Comparison of ENCODE assay signal across 21 mouse cellular contexts in the genomic region with DNA sequence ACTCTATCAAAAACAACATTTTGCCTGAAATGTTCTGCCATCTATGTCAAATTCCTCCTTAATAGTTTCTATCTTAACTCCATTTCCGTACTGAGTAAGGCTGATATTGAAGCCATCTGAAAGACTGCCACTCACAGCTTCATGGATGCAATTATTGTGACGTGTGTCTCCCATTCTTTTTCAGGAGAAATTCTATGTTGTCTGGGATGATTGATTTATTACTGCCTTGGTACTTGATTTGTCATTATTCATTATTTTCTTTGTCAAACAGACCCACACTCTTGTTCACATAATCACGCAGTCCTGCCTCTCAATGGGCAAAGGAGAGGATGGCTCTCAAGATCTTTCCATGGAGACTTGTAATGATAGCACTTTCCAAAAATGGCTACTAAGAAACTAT.
"Had no signal": no experiment of that assay in that cellular context is flagged by ENCODE, and none has a peak within 500 bp of the region (broad histone marks: within the 10 kb centered on the region; RNA-seq: fewer than 3 reads in every experiment).

No protein-coding gene starts in this region.

- H3K9ac ChIP-seq: liver, postnatal 0 days; lung, embryonic 15.5 days; midbrain, embryonic 12.5 days; neural tube, embryonic 13.5 days; neural tube, embryonic 15.5 days; stomach, embryonic 15.5 days had no signal

- ATAC-seq: liver, postnatal 0 days; lung, postnatal 0 days; midbrain, embryonic 16.5 days had no signal

- H3K27me3 ChIP-seq: lung, embryonic 15.5 days; megakaryocyte, embryonic 14.5 days; midbrain, embryonic 12.5 days; neural tube, embryonic 13.5 days; neural tube, embryonic 15.5 days; stomach, embryonic 15.5 days had no signal

- H3K4me3 ChIP-seq: lung, embryonic 15.5 days; megakaryocyte, embryonic 14.5 days; midbrain, embryonic 12.5 days; myocyte; neural tube, embryonic 13.5 days; neural tube, embryonic 15.5 days; stomach, embryonic 15.5 days had no signal

- DNase-seq: liver, postnatal 0 days; lung, adult 2 months; lung, postnatal 14 days; lung, postnatal 36 days; midbrain, embryonic 14.5 days; retina, postnatal 1 day; right cerebral cortex, adult 18-20 months; thymus, adult 2 months; thymus, postnatal 25 days; thymus, postnatal 4 days had no signal

- H3K4me1 ChIP-seq: lung, embryonic 15.5 days; megakaryocyte, embryonic 14.5 days; midbrain, embryonic 12.5 days; neural tube, embryonic 13.5 days; neural tube, embryonic 15.5 days; stomach, embryonic 15.5 days had no signal

- H3K27ac ChIP-seq: lung, embryonic 15.5 days; macrophage; midbrain, embryonic 12.5 days; neural tube, embryonic 13.5 days; neural tube, embryonic 15.5 days; stomach, embryonic 15.5 days; stomach, postnatal 0 days had no signal

- H3K36me3 ChIP-seq: lung, embryonic 15.5 days; midbrain, embryonic 12.5 days; neural tube, embryonic 13.5 days; neural tube, embryonic 15.5 days; stomach, embryonic 15.5 days had no signal

- H3K9me3 ChIP-seq: lung, embryonic 15.5 days; megakaryocyte, embryonic 14.5 days; midbrain, embryonic 12.5 days; neural tube, embryonic 13.5 days; neural tube, embryonic 15.5 days; stomach, embryonic 15.5 days had no signal

- H3K4me2 ChIP-seq: lung, embryonic 15.5 days; midbrain, embryonic 12.5 days; neural tube, embryonic 13.5 days; neural tube, embryonic 15.5 days; stomach, embryonic 15.5 days had no signal
